Mouse (Mus musculus) liver, embryonic 15.5 days (tissue): ENCODE data around the gene Cox6b2. TPM values are rescaled to one million over a fixed set of nuclear protein-coding genes. Genes with fewer than 3 reads are reported as not detected.
A peak's percentile ranks its signal among the peaks of the same experiment; 100 is the strongest.

Experiments
- ATAC-seq: fragments of 200-750 bp; cut with Nextera tagmentation; 2 replicates; pipeline ENCODE4 v1.8.0; 2017; ENCODE audit warnings: moderate number of reproducible peaks, mild to moderate bottlenecking, moderate library complexity; ENCODE audit not compliant: insufficient read depth
- H3K27ac ChIP-seq: fragments of 300-500 bp; sonication (generic); replicated peaks from 2 replicates; pipeline ENCODE4 v1.5.1; 2015; ENCODE audit warnings: mild to moderate bottlenecking, inconsistent platforms
- H3K27me3 ChIP-seq: fragments of 300-500 bp; sonication (generic); 2 replicates; pipeline ENCODE4 v1.6.1; 2015; ENCODE audit warnings: mild to moderate bottlenecking, inconsistent platforms
- H3K36me3 ChIP-seq: fragments of 300-500 bp; sonication (generic); replicated peaks from 2 replicates; pipeline ENCODE4 v1.6.1; 2015; ENCODE audit warnings: moderate library complexity, mild to moderate bottlenecking, inconsistent platforms
- H3K4me1 ChIP-seq: fragments of 300-500 bp; sonication (generic); replicated peaks from 2 replicates; pipeline ENCODE4 v1.6.1; 2015; ENCODE audit warnings: inconsistent platforms
- H3K4me2 ChIP-seq: fragments of 300-500 bp; sonication (generic); 2 replicates; pipeline ENCODE4 v1.6.1; 2015; ENCODE audit warnings: moderate library complexity, mild to moderate bottlenecking, inconsistent platforms
- H3K4me3 ChIP-seq: fragments of 300-500 bp; sonication (generic); replicated peaks from 2 replicates; pipeline ENCODE4 v1.5.1; 2015; ENCODE audit warnings: mild to moderate bottlenecking, inconsistent platforms
- H3K9ac ChIP-seq: fragments of 300-500 bp; sonication (generic); 2 replicates; pipeline ENCODE4 v1.6.1; 2015; ENCODE audit warnings: moderate library complexity, mild to moderate bottlenecking, inconsistent platforms
- H3K9me3 ChIP-seq: fragments of 300-500 bp; sonication (generic); replicated peaks from 2 replicates; pipeline ENCODE4 v1.6.1; 2016; ENCODE audit warnings: inconsistent platforms
- WGBS: fragments of 180-500 bp; shearing (Covaris S2); methylation state at CpG from one replicate; pipeline ENCODE4 v1.1.7; 2015; ENCODE audit warnings: mixed read lengths; ENCODE audit not compliant: insufficient replicate concordance; 5-methylcytosine and 5-hydroxymethylcytosine counted together
- polyA plus RNA-seq: library from polyadenylated mRNA; unstranded; fragments of >200 nt; fragmentation: Nextera tagmentation; extraction: Ambion mirVana; gene quantifications from 2 replicates; pipeline ENCODE4 v1.2.1, GENCODE M21; 2015

The Cox6b2 gene
- polyA plus RNA-seq, 1 experiment from 2014 or later: 79.3 TPM

- 3% methylated on average over 30 of the region's 30 CpGs for WGBS
- peaks cover 8% of the 10 kb centered on the region for H3K36me3 ChIP-seq
- H3K9me3 ChIP-seq: no peaks in the 10 kb centered on the region
- peak overlapping the region; percentile 88 for H3K27ac ChIP-seq
- H3K4me3 ChIP-seq: peak overlapping the region; percentile 67
- H3K4me2 ChIP-seq: peak overlapping the region; percentile 85
- peak overlapping the region; percentile 64 for H3K9ac ChIP-seq
- ATAC-seq: peak; percentile 75
- H3K4me1 ChIP-seq: peaks cover 60% of the 10 kb centered on the region
- no peaks in the 10 kb centered on the region for H3K27me3 ChIP-seq
Measured at GRCm38 (mm10) chr7:4751971-4752820, 698 bp downstream of the Cox6b2 start.

DNA sequence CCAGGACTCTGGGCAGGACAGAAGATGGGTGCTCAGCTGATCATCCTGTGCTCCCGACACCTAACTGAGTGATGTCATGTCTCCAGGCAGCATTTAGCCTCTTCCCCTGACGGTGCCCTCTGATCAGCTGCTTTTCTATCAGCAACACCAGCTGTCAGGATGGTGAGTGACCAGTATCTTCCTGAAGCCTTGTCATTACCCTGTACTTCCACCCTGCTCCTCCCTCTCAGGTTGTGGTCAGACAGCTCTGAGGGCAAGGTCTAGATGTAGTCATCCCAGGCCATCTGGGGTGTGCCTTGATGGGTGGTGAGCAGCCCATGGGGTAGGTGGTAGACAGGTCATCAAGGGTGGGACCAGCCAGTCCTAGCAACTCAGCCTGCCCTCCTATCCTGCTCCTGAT, 3.7 kb downstream of the Cox6b2 start:
- Histone ChIP-seq H3K9ac (peak overlapping the region; percentile 2), H3K27ac (peak overlapping the region; percentile 93), H3K4me3 (no peak overlapping the region), H3K27me3 (no peaks in the 10 kb centered on the region), H3K4me2 (peak overlapping the region; percentile 25; the same call in 1 of the 2 replicates), H3K9me3 (no peaks in the 10 kb centered on the region), H3K36me3 (peaks cover 33% of the 10 kb centered on the region), H3K4me1 (peaks cover 91% of the 10 kb centered on the region)
- WGBS: 33% methylated on average over 2 of the region's 2 CpGs
- ATAC-seq: peak; percentile 7

- H3K9ac ChIP-seq: peak overlapping the region; percentile 47
- H3K36me3 ChIP-seq: peaks cover 40% of the 10 kb centered on the region
- peaks cover 98% of the 10 kb centered on the region for H3K4me1 ChIP-seq
- H3K27me3 ChIP-seq: no peaks in the 10 kb centered on the region
- H3K4me2 ChIP-seq: peak overlapping the region; percentile 56
- no peaks in the 10 kb centered on the region for H3K9me3 ChIP-seq
- WGBS: 64% methylated on average over 4 of the region's 4 CpGs
- peak overlapping the region; percentile 93 for H3K27ac ChIP-seq
- H3K4me3 ChIP-seq: no peak overlapping the region
- ATAC-seq: no peak
Measured at GRCm38 (mm10) chr7:4748321-4748720, 4.6 kb downstream of the Cox6b2 start.

DNA sequence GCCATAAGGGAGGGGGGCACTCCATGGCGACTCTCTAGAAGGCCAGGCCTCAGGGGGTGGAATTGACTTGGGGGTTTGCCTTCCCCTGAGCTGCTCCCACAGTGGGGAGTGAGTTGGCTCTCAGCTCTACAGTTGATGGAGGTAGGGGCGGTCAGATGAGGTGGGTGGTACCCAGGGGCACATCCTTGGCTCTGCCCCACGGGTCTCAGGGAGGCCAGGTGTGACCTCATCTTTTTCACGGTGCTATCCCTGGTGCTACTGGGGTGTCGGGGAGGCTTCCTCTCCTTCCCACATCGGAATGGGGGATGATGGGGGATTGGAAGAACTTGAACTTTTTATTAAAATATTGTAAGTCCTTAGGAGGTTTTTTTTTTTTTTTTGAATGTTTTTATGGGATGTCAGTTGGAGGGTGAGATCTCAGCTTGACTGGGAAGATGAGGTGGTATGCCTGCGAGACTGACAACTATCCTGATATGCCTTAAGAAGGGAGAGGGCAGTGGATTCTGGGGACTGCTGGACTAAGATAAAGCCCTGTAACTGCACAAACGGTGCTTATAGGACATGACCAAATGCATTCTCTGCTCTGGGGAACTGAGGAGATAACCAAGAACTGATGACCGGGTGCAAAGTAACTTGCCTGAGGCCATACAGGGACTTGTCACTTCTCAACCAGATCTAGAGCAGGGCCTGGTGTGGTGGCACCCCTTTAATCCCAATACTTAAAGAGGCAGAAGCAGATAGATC, 5.6 kb downstream of the Cox6b2 start:
- 41% methylated on average over 9 of the region's 9 CpGs for WGBS

GRCm38 (mm10) chr7:4746326-4746980, 6.4 kb downstream of the Cox6b2 start:
- Histone ChIP-seq H3K4me1 (peaks cover 98% of the 10 kb centered on the region), H3K9me3 (no peaks in the 10 kb centered on the region), H3K36me3 (peaks cover 54% of the 10 kb centered on the region), H3K9ac (0 out of 2 replicates have a peak overlapping the region, but pooled peaks have one; percentile 12), H3K27ac (peak overlapping the region; percentile 93), H3K4me3 (peak overlapping the region; percentile 10; the same call in 1 of the 2 replicates), H3K4me2 (peak overlapping the region; percentile 56), H3K27me3 (no peaks in the 10 kb centered on the region)
- 83% methylated on average over 22 of the region's 22 CpGs for WGBS
- ATAC-seq: no peak

More for the DNA sequence above, 5.6 kb downstream of the Cox6b2 start:
- H3K4me1 ChIP-seq: peaks cover 98% of the 10 kb centered on the region
- peaks cover 50% of the 10 kb centered on the region for H3K36me3 ChIP-seq
- H3K9ac ChIP-seq: peak overlapping the region; percentile 47
- peak overlapping the region; percentile 93 for H3K27ac ChIP-seq
- peak overlapping the region; percentile 56 for H3K4me2 ChIP-seq
- no peaks in the 10 kb centered on the region for H3K9me3 ChIP-seq
- ATAC-seq: peak; percentile 75
- H3K4me3 ChIP-seq: peak overlapping the region; percentile 10; the same call in 1 of the 2 replicates
- no peaks in the 10 kb centered on the region for H3K27me3 ChIP-seq

- Histone ChIP-seq H3K27ac (peak overlapping the region; percentile 94), H3K9me3 (no peaks in the 10 kb centered on the region), H3K4me3 (no peak overlapping the region), H3K4me2 (peak overlapping the region; percentile 88), H3K27me3 (no peaks in the 10 kb centered on the region), H3K9ac (no peak overlapping the region), H3K4me1 (peaks cover 97% of the 10 kb centered on the region), H3K36me3 (peaks cover 53% of the 10 kb centered on the region)
- WGBS: 51% methylated on average over 6 of the region's 6 CpGs
- no peak for ATAC-seq
Measured at GRCm38 (mm10) chr7:4744886-4745285, 8.0 kb downstream of the Cox6b2 start.

- peaks cover 93% of the 10 kb centered on the region for H3K4me1 ChIP-seq
Measured at GRCm38 (mm10) chr7:4743354-4743753, 9.5 kb downstream of the Cox6b2 start.

DNA sequence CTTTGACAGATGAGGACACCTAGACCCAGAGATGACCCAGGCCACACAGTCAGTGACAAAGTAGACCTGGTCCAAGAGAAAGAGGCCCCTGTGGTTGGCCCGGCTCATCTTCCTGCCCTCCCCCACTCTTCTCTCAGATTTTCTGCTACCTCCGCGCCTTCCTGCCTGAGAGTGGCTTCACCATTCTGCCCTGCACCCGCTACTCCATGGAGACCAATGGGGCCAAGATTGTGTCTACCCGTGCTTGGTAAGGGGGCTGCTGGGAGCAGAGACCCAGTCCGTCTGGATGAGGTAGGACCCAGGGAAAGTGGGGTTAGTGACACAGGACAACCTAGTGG, 10.4 kb downstream of the Cox6b2 start:
- H3K9ac ChIP-seq: peak overlapping the region; percentile 83

More at GRCm38 (mm10) chr7:4743354-4743753, 9.5 kb downstream of the Cox6b2 start:
- WGBS: 19% methylated on average over 2 of the region's 2 CpGs
- Histone ChIP-seq H3K27ac (peak overlapping the region; percentile 94), H3K27me3 (no peaks in the 10 kb centered on the region), H3K4me3 (peak overlapping the region; percentile 78), H3K4me2 (peak overlapping the region; percentile 88), H3K36me3 (peaks cover 46% of the 10 kb centered on the region), H3K9me3 (no peaks in the 10 kb centered on the region), H3K9ac (peak overlapping the region; percentile 83; the same call in 1 of the 2 replicates)
- no peak for ATAC-seq

DNA sequence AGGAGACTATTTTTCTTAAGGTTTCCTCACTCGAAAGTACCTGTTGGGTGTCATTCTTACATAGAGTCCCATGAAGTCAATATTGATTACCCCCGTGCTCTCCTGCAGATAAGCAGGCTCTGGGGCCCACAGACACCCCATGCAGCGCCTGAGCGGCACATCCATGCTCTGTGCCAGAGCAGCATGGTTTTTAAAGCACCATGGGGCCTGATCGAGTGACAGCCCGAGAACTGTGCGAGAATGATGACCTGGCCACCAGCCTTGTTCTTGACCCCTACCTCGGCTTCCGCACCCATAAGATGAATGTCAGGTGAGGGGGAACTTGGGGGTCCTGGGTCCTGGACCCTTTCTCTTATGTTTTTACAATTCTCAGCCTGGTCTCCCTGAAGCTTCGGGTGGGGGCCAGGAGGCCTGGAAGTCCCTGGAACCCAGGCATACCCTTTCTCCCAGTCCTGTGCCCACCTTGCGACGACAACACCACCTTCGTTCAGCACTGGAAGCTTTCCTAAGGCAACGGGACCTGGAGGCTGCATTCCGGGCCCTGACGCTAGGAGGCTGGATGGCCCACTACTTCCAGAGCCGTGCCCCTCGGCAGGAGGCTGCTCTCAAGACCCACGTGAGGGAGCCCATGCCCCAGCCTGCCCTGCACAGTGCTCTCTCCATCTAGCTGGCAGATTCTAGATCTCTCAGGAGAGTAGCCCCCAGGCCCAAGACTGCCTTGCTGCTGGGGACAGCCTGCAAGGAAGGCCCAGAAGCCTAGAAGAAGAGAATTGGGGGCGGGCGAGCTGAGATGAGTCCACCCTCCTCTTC, 11.0 kb downstream of the Cox6b2 start:
- peak overlapping the region; percentile 83 for H3K9ac ChIP-seq
- peak; percentile 45 for ATAC-seq
- 58% methylated on average over 21 of the region's 21 CpGs for WGBS

More for the DNA sequence above, 10.4 kb downstream of the Cox6b2 start:
- Histone ChIP-seq H3K27ac (peak overlapping the region; percentile 94), H3K4me2 (peak overlapping the region; percentile 88), H3K4me1 (peaks cover 84% of the 10 kb centered on the region), H3K36me3 (peaks cover 46% of the 10 kb centered on the region), H3K27me3 (no peaks in the 10 kb centered on the region), H3K4me3 (peak overlapping the region; percentile 78), H3K9me3 (no peaks in the 10 kb centered on the region)
- WGBS: 58% methylated on average over 6 of the region's 6 CpGs
- ATAC-seq: no peak

GRCm38 (mm10) chr7:4741151-4741550, 11.7 kb downstream of the Cox6b2 start:
- peak overlapping the region; percentile 88 for H3K4me2 ChIP-seq
- no peaks in the 10 kb centered on the region for H3K27me3 ChIP-seq
- H3K36me3 ChIP-seq: peaks cover 37% of the 10 kb centered on the region
- ATAC-seq: peak; percentile 51
- H3K9ac ChIP-seq: peak overlapping the region; percentile 83
- H3K27ac ChIP-seq: peak overlapping the region; percentile 94
- peak overlapping the region; percentile 78 for H3K4me3 ChIP-seq
- no peaks in the 10 kb centered on the region for H3K9me3 ChIP-seq
- peaks cover 71% of the 10 kb centered on the region for H3K4me1 ChIP-seq
- WGBS: 5% methylated on average over 4 of the region's 4 CpGs

More for the DNA sequence above, 11.0 kb downstream of the Cox6b2 start:
- Histone ChIP-seq H3K27ac (peak overlapping the region; percentile 94), H3K36me3 (peaks cover 44% of the 10 kb centered on the region), H3K27me3 (no peaks in the 10 kb centered on the region), H3K4me2 (peak overlapping the region; percentile 88), H3K4me3 (peak overlapping the region; percentile 78), H3K9me3 (no peaks in the 10 kb centered on the region), H3K4me1 (peaks cover 78% of the 10 kb centered on the region)
